Mouse (Mus musculus) adrenal gland, postnatal 36 days (tissue): ENCODE measurements around the gene A830005F24Rik. TPM values are rescaled to one million over a fixed set of nuclear protein-coding genes. Genes with fewer than 3 reads are reported as not detected.
A peak's percentile ranks its signal among the peaks of the same experiment; 100 is the strongest.

Experiments
- DNase-seq, 2 experiments: peaks; one replicate each; pipeline ENCODE4 v3.0.0; 2021; ENCODE audit warnings: mixed read lengths in 1 of 2
- microRNA-seq: library from miRNA; unstranded; fragments of <30 nt; microRNA quantifications from one replicate; pipeline ENCODE4 v1.2.0, GENCODE M21; 2021
- total RNA-seq, 2 experiments: library from RNA; stranded (reverse); gene quantifications; 2 replicates each; pipeline ENCODE4 v1.2.3; 2021

The A830005F24Rik gene
- total RNA-seq, 2 experiments from 2014 or later = not detected

- peak; percentile 99 for DNase-seq
Observed at GRCm38 (mm10) chr13:48545476-48546281, 32.3 kb downstream of the A830005F24Rik start.

- peak; percentile 100 for DNase-seq
Observed at GRCm38 (mm10) chr13:48546330-48546917, 33.1 kb downstream of the A830005F24Rik start.

GRCm38 (mm10) chr13:48547623-48548022, 34.3 kb downstream of the A830005F24Rik start:
- DNase-seq = no peak

GRCm38 (mm10) chr13:48548296-48548695, 34.9 kb downstream of the A830005F24Rik start:
- peak; percentile 53 to 77 for DNase-seq

- peak; percentile 94 to 95 for DNase-seq
Observed at GRCm38 (mm10) chr13:48552181-48553090, 39.1 kb downstream of the A830005F24Rik start.

- DNase-seq = peak; percentile 59 to 66
Observed at GRCm38 (mm10) chr13:48553511-48553910, 40.1 kb downstream of the A830005F24Rik start.

- DNase-seq = no peak
Observed at GRCm38 (mm10) chr13:48554552-48554951, 41.2 kb downstream of the A830005F24Rik start.

- no peak for DNase-seq
Observed at GRCm38 (mm10) chr13:48555976-48556375, 42.6 kb downstream of the A830005F24Rik start.

GRCm38 (mm10) chr13:48561481-48561880, 48.1 kb downstream of the A830005F24Rik start:
- no peak for DNase-seq

- DNase-seq = no peak
Observed at GRCm38 (mm10) chr13:48562336-48562735, 49.0 kb downstream of the A830005F24Rik start.

Small RNAs within 50 kb of the gene (microRNA-seq; reads per million reads assigned to microRNA genes)
- not detected for gene Gm24111
- gene Mirlet7a-1 = 399 reads per million, percentile 68 among the genes with 10 or more reads in this experiment
- 17,663 reads per million, percentile 96 among the genes with 10 or more reads in this experiment for gene Mirlet7d
- gene Mirlet7f-1 = not detected

Other genes starting within 250 kb of the A830005F24Rik start
- gene Zfp169, start 119 bp upstream of the A830005F24Rik start, total RNA-seq = 10 to 100 TPM in 1 of 2 experiments, 1 to 10 TPM in 1; 5.9 to 10.0 TPM
- 1 to 10 TPM; 5.0 to 6.3 TPM for gene Ptpdc1, start 112.1 kb downstream of the A830005F24Rik start, total RNA-seq
- not detected for gene Barx1, start 149.4 kb downstream of the A830005F24Rik start, total RNA-seq